Mouse (Mus musculus) lung, embryonic 14.5 days (tissue): Measurements from ENCODE around the gene Csn1s2a. TPM values are rescaled to one million over a fixed set of nuclear protein-coding genes. Genes with fewer than 3 reads are reported as not detected.
A peak's percentile ranks its signal among the peaks of the same experiment; 100 is the strongest.
"Not testable (repeated sequence)": the region's sequence is repeated elsewhere in the genome, so short reads cannot be mapped to it uniquely, and the experiment has no call there.

Source experiments
- ATAC-seq: fragments of 200-750 bp; cut with Nextera tagmentation; 2 replicates; pipeline ENCODE4 v1.8.0; 2017; ENCODE audit warnings: mild to moderate bottlenecking, moderate TSS enrichment, moderate library complexity; ENCODE audit not compliant: insufficient read depth
- DNase-seq: peaks from one replicate; pipeline ENCODE4 v3.0.0-alpha.2; 2015
- H3K27ac ChIP-seq: fragments of 300-500 bp; sonication (generic); 2 replicates; pipeline ENCODE4 v1.5.1; 2014; ENCODE audit warnings: low read depth, mild to moderate bottlenecking, moderate library complexity
- H3K27me3 ChIP-seq: fragments of 300-500 bp; sonication (generic); 2 replicates; pipeline ENCODE4 v1.6.1; 2014; ENCODE audit warnings: low read length, control low read depth; ENCODE audit not compliant: insufficient read depth
- H3K36me3 ChIP-seq: fragments of 300-500 bp; sonication (generic); 2 replicates; pipeline ENCODE4 v1.6.1; 2014; ENCODE audit warnings: control low read depth; ENCODE audit not compliant: insufficient read depth
- H3K4me1 ChIP-seq: fragments of 300-500 bp; sonication (generic); 2 replicates; pipeline ENCODE4 v1.6.1; 2014; ENCODE audit warnings: antibody characterized with exemption, control low read depth; ENCODE audit not compliant: insufficient read depth
- H3K4me2 ChIP-seq: fragments of 300-500 bp; sonication (generic); 2 replicates; pipeline ENCODE4 v1.6.1; 2014; ENCODE audit warnings: mild to moderate bottlenecking
- H3K4me3 ChIP-seq: fragments of 300-500 bp; sonication (generic); 2 replicates; pipeline ENCODE4 v1.5.1; 2014; ENCODE audit warnings: low read depth, low read length
- H3K9ac ChIP-seq: fragments of 300-500 bp; sonication (generic); 2 replicates; pipeline ENCODE4 v1.6.1; 2014
- H3K9me3 ChIP-seq: fragments of 300-500 bp; sonication (generic); 2 replicates; pipeline ENCODE4 v1.6.1; 2016; ENCODE audit warnings: low read depth, low read length, control low read depth
- CTCF ChIP-seq: IDR thresholded peaks from 2 replicates; pipeline ENCODE4 v1.5.1; 2016; ENCODE audit warnings: antibody characterized with exemption, low read depth
- WGBS: fragments of 180-500 bp; shearing (Covaris S2); extraction: QIAGEN DNeasy Blood & Tissue Kit; methylation state at CpG from one replicate; pipeline ENCODE4 v1.1.7; 2014; 5-methylcytosine and 5-hydroxymethylcytosine counted together
- polyA plus RNA-seq: library from polyadenylated mRNA; unstranded; fragments of >200 nt; fragmentation: Nextera tagmentation; extraction: Ambion mirVana; gene quantifications from 2 replicates; pipeline ENCODE4 v1.2.1, GENCODE M21; 2014

Csn1s2a gene
- not detected in 2 replicates for polyA plus RNA-seq

GRCm38 (mm10) chr5:87774267-87774666 is at the start of gene Csn1s2a:
Csn1s2a (plus strand) TSS chr5:87774567.
- no peak for DNase-seq
- H3K9ac ChIP-seq: no peak within 1 kb of the TSS
- WGBS: 60% methylated on average over 1 of the region's 1 CpGs
- H3K4me2 ChIP-seq: no peak within 1 kb of the TSS
- H3K9me3 ChIP-seq: no peaks in the 10 kb centered on the region
- no peak within 1 kb of the TSS for H3K27ac ChIP-seq
- TF ChIP-seq CTCF: no peak
- no peaks in the 10 kb centered on the region for H3K27me3 ChIP-seq
- H3K36me3 ChIP-seq: no peaks in the 10 kb centered on the region
- no peak for ATAC-seq
- no peak within 1 kb of the TSS for H3K4me3 ChIP-seq
- no peaks in the 10 kb centered on the region for H3K4me1 ChIP-seq

DNA sequence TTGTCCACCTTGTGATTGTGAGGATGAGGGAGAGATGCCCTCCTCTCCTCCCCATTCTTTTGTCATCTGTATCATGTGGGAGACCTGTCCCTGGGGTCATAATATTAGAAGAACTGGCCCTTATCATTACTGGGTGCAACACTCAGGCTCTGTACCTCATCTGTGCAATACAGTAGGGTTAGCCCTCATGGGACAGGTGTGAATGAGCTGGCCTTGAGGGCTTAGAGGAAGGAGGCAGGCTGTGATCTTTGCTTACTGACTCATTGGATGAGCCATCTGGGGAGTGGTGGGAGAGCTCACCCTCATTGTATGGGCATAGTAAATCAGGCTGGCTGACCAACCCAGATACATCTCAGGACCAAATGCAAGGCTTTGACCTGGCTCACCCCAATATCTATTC is 39.5 kb upstream of the Csn1s2a start:
- no peak for TF ChIP-seq CTCF
- no peak for ATAC-seq
- H3K36me3 ChIP-seq: no peaks in the 10 kb centered on the region

DNA sequence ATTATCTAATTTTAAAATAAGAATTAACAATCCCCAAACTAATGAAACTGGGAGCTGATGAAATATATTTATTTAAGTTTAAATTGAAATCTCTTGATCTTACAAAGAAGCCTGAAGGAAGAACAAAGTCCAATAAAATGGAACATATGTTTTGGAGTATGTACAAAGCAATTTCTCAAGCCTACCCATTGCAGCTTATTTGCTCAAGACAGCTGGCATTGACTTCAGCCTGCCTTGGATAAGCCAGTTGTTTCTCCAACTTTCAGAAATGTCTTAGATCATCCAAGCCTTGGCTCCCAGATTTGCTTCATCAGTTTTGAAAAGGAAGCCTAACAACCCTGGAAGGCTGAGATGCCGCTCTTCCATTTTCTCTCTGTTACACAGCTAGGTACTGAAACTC is 20.9 kb upstream of the Csn1s2a start:
- no peaks in the 10 kb centered on the region for H3K4me1 ChIP-seq
- no peak overlapping the region for H3K27ac ChIP-seq
- no peaks in the 10 kb centered on the region for H3K36me3 ChIP-seq
- no peak overlapping the region for H3K4me3 ChIP-seq
- no peak for ATAC-seq
- no peak overlapping the region for H3K4me2 ChIP-seq
- no peak for TF ChIP-seq CTCF
- H3K9me3 ChIP-seq: no peaks in the 10 kb centered on the region
- DNase-seq: no peak
- no peaks in the 10 kb centered on the region for H3K27me3 ChIP-seq
- H3K9ac ChIP-seq: no peak overlapping the region
- WGBS: 87% methylated on average over 1 of the region's 1 CpGs

More for the DNA sequence above, 39.5 kb upstream of the Csn1s2a start:
- Histone ChIP-seq H3K4me1 (no peaks in the 10 kb centered on the region), H3K4me3 (no peak overlapping the region), H3K27ac (no peak overlapping the region), H3K27me3 (no peaks in the 10 kb centered on the region), H3K9me3 (no peaks in the 10 kb centered on the region), H3K9ac (no peak overlapping the region), H3K4me2 (no peak overlapping the region)
- no peak for DNase-seq

GRCm38 (mm10) chr5:87764546-87764945 is 9.8 kb upstream of the Csn1s2a start:
- Histone ChIP-seq H3K9me3 (no peaks in the 10 kb centered on the region), H3K27ac (no peak overlapping the region), H3K4me1 (no peaks in the 10 kb centered on the region), H3K36me3 (no peaks in the 10 kb centered on the region), H3K4me3 (no peak overlapping the region), H3K27me3 (no peaks in the 10 kb centered on the region), H3K9ac (no peak overlapping the region), H3K4me2 (no peak overlapping the region)
- no peak for DNase-seq
- TF ChIP-seq CTCF: no peak
- ATAC-seq: no peak
- WGBS: 70% methylated on average over 3 of the region's 3 CpGs

DNA sequence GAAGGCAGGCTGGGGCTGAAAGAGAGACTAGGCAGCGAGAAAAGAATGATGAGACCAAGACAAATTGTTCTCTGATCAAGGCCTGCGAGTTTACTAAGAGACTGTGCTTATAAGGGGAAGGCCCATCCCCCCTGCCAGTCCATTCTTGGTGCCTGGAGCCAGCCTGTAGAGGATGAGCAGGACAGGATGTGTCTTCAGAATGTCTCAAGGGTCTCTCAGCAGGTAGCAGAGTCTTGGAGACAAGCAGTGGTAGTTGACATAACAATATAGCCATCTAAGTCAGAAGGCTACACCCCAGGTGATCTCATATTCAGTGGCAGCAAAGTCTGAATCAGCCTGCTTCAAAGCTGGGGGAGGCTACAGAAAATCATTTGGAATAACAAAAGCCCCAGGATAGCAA is 2.2 kb upstream of the Csn1s2a start:
- H3K4me1 ChIP-seq, H3K9ac ChIP-seq, H3K4me3 ChIP-seq, H3K27me3 ChIP-seq, H3K9me3 ChIP-seq, ATAC-seq, H3K36me3 ChIP-seq, H3K4me2 ChIP-seq, H3K27ac ChIP-seq, DNase-seq: not testable (repeated sequence)
- 30% methylated on average over 2 of the region's 2 CpGs for WGBS

DNA sequence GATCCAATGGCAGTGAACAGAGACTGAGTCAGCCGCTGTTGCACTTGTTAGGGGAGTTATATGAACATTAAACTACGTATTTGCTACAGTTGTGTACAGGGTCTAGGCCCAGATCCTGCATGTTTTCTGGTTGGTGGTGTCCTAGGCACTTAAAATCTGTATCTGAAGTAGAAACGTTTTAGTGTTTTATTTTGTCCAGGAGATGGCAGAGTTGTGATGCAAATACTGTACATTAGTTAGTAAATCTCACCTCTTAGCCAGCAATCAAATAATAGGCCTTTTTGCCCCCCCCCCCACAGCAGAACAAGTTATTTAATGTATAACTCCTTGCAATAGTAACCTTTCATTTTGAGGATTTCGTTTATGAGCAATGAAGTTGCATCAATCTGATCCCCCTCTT is 8.4 kb downstream of the Csn1s2a start:
- Histone ChIP-seq H3K9me3 (no peaks in the 10 kb centered on the region), H3K36me3 (no peaks in the 10 kb centered on the region), H3K9ac (no peak overlapping the region), H3K4me3 (no peak overlapping the region), H3K4me2 (no peak overlapping the region), H3K4me1 (no peaks in the 10 kb centered on the region), H3K27me3 (no peaks in the 10 kb centered on the region), H3K27ac (no peak overlapping the region)
- TF ChIP-seq CTCF: no peak; the same call in 1 of the 2 replicates
- 50% methylated on average over 4 of the region's 4 CpGs for WGBS
- DNase-seq (peak; percentile 4), ATAC-seq (no peak)

DNA sequence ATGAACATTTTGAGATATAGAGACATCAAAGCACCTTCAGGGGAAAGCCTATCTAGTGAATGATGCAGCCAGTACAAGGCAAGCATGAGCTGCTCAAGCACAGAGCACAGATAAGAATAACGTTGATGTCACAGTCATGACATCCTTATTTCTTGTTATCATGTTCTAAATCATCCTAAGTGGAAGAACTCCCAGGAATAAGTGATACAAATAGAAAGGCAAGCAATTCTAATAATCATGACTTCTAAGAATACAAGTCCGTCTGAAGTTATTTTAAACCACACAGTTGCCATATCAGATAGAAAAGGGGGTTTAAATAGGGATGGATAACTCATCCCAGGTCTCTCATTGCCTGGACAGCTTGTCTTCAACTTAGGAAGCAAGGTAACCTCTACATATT is 33.4 kb downstream of the Csn1s2a start, which contains the start of gene Csn1s2b:
Gene Csn1s2b (plus strand): TSS at position 301 of the 400 bp plus-strand sequence.
- Histone ChIP-seq H3K4me2 (no peak within 1 kb of the TSS), H3K9me3 (no peaks in the 10 kb centered on the region), H3K9ac (no peak within 1 kb of the TSS), H3K4me1 (no peaks in the 10 kb centered on the region), H3K36me3 (no peaks in the 10 kb centered on the region), H3K27ac (no peak within 1 kb of the TSS), H3K4me3 (no peak within 1 kb of the TSS), H3K27me3 (no peaks in the 10 kb centered on the region)
- no peak for DNase-seq
- ATAC-seq: no peak
- no peak for TF ChIP-seq CTCF
- 49% methylated on average over 2 of the region's 2 CpGs for WGBS

DNA sequence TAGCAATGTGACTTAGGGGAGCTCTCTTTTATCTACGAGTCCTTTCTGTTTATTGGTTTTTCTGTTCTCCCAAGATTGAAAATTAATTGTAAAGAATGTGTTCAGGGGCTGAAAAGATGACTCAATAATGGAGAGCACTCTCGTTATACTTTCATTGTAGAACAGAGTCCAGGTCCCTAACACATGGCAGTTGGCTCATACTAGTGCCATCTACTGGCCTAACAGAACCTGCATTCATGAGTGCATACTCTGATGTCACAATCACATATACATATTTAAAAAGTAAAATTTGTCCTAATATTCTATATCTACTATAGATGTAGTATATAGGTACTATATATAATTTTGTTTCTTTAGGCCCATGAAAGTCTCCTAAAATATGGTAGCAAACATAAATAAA is 34.9 kb downstream of the Csn1s2a start:
- Histone ChIP-seq H3K4me3 (no peak overlapping the region), H3K27ac (no peak overlapping the region), H3K36me3 (no peaks in the 10 kb centered on the region), H3K4me1 (no peaks in the 10 kb centered on the region), H3K27me3 (no peaks in the 10 kb centered on the region), H3K9ac (no peak overlapping the region), H3K9me3 (no peaks in the 10 kb centered on the region), H3K4me2 (no peak overlapping the region)
- WGBS: 51% methylated on average over 2 of the region's 2 CpGs
- ATAC-seq (no peak), DNase-seq (no peak)
- TF ChIP-seq CTCF: no peak
